Mouse (Mus musculus): ENCODE results near the gene Adam33. TPM values are rescaled to one million over a fixed set of nuclear protein-coding genes. Genes with fewer than 3 reads are reported as not detected.
A peak's percentile ranks its signal among the peaks of the same experiment; 100 is the strongest.
"Not testable (repeated sequence)": the region's sequence is repeated elsewhere in the genome, so short reads cannot be mapped to it uniquely, and the experiment has no call there.

Gene Adam33
- total RNA-seq, 2 experiments from 2014 or later = 2.4 to 3.8 TPM

DNA sequence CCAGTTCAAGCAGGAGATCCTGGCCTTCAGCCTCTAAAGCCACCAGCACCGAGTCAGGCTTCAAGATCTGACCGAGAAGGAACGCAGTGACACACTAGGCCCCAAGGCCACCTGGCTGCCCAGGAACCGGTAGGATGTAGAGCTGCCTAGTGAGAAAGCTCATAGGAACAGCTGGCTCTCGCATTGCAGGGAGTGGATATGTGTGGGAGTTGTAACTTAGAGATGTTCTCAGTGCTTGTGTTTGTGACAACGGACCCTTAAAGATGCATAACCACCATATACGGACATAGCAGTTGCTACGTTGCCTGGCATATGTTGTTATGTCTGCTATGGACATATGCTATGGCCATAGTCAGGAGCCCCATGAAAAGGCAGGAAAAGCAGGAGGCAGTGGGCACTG lies 4.9 kb downstream of the Adam33 start:
- no peak for DNase-seq

DNA sequence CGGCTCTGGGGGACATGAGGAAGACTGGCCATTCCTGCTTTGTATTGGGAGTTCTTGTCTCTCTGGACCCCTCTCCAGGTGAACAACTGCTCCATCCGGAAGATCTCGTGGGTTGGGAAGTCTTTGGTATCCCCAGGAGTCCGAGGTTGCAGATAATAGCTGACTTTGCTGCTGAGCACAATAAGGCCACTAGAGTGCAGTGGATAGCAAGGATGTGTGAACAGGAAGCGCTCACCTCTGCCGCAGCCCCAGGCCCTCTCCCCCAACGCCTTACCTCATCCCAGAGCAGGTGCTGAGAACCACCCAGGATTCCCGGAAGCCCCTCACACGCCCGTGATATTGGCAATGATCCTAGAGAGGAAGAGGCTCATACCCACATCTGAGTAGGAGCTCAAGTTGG lies 7.4 kb downstream of the Adam33 start:
- no peak for DNase-seq

DNA sequence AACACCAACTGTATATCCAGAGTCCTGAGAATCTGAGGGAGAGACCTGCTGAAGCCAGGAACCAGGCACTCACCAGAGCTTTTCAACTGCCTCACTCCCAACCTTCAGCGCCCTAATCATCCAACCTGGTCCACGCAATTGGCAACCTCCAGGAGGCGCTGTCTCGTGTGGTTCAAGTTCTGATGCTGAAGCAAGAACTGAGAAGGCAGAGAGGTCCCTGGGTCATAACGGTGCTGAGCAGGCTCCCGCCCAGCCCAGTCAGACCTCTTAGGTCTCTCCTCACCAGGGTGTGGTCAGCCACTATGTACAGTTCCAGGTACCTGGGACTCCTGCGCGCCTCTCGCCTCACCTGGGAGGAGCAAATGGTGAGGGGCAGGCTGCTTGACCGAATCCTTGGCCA lies 8.0 kb downstream of the Adam33 start:
- DNase-seq = peak; percentile 40 to 59

DNA sequence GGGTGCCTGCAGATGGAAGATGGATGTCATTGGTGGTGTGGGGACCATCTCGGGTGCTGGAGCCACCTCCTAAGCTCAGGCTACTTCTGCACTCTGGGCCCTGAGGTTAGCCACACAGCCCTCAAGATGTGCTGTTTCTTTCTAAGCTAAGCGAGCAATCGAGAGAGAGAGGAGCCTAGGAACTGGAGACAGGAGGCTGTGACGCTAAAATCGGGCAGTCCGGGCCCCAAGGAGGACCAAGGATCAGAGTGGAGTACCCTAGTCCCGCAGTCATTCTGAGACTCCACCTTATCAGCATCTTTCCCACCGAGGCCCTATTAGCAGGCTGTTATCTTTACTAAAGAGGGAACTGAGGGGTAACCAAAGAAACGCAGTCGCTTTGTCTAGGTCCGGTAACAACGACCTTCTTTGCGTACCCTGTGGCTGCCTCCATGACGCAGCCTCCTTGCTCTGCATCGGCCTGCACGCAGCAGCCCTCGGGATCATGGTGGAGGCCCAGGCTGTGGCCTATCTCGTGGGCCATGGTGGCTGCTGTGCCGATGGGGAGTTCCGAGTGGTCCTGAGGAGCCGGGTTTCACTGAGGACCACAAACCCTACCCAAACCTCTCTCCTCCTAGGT lies 8.9 kb downstream of the Adam33 start:
- no peak for DNase-seq

DNA sequence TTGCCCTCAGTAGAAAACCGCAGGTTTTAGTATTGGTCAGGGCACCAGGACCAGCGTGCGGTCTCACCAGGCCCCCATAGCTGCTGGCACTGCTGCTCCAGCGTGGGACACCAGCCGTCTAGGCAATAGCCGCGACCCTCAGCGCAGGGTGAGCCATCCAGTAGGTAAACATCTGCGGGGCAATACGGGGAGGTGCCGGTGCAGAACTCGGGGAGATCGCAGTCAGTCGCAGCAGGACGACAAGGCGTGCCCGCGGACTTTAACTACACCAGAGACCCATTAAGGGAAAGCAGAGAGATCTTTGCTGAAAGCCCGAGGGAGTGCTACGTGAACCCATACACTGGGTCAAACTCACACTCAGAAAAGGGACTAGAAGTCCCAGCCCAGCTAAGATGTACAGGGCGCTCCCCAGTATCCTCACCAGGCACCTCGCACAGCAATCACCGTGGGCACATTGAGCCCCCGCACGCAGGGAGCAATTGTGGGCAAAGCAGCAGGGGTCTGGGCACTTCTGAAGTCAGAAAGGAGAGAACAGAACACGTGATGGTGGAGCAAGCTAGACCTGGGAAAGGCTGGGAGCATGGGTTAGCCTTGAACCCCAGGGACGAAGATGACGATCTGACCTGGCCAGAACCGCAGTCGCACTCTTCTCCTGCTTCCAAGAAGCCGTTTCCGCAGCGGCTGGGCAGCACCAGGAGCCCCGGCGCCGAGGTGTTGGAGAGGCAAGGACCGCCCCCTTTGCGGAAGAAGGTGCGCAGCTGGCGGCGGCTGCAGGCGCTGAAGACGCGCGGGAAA lies 9.6 kb downstream of the Adam33 start:
- peak in 1 of 2 experiments; percentile 13 for DNase-seq

DNA sequence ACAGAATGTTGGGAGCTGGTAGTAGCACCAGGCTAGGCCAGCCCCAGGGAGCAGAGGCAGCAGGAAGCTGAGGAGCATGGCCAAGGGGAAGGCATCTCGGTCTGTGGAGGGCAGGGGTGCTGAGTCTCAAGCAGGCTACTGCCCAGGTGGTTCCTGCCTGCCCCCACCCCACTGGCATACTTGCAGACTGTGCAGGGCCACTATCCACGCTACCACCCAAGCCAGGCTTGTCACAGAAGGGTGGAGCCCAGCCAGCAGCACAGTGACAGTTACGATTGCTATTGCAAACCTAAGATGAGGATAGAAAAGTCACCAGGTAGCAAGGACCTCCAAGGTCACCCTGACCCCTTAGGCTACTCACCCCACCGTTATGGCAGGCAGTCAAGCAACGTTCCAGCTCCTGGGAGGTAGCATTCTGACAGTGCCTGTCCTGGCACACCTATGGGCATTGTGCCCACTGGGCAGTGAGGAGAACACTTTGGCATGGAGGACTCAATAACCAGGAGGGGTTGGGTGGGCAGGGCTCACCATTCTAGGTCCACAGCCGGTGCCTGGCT lies 10.7 kb downstream of the Adam33 start:
- DNase-seq = no peak

DNA sequence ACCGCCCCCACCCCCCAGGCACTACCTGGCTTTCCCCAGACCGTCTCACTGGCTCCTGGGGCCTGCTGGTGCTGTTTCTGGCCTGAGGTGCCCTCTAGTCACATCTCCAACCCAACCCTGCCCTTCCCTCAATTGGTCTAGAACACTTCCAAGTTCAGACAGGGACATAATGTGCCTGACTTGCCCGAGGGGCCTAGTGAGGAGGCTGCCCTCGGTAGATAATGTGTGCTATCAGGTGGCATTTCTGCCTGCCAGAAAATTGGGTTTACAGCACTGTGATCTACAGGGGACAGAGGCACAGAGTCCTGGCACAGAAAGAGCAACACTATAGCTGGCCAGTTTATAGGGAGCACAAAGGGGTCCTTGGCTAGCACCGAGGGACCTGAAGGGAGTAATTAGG lies 11.6 kb downstream of the Adam33 start:
- no peak for DNase-seq

DNA sequence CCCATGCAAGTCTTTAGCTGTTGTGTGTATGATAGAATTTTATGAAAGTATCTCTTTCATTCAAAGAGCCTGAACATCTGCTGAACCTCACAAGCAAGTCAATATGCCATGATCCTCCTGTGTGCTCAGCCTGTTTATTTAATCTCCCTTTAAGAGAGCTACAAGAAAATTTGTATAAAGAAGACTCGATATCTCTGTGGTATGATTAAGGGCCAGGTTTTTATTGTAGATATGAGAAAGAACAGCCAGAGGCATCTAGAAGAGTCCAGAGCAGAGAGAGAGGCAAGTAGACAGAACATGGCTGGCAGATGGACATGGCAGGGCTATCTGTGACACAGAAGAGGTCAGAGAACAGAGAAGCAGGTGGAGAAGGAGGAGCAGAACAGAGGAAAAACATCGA lies 17.6 kb downstream of the Adam33 start:
- DNase-seq = no peak

DNA sequence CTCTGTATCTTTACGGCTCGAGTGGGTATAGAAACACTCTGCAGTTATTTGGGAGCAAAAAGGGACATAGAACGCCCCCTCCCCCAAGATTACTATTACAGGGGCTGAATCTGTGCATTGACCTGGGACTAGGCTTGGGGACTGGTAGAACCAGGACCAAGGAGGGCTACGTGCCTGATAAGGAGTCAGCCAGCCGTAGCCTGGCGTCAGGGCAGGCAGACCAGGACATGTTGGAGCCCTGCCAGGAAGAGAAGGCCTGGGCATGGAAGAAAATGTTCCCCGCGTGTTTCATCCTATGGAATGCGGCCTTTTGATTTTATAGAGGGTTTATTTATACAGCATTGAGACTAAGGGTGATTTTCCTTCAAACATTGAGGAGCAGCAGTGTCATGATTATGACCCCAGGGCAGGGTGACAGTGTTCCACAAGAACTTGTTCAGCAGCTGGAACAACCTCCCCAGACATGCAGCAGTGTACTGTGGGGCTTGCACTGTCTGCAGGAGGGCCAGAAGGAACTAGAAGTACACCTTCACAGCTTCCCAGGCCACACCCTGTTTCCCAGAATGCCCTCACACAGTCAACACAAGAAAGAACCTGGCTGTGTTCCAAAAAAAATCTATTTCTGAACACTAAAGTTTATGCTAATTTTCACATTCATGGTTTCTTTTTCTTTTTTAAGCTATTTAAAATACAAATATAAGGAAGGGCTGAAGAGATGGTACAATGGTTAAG lies 18.5 kb downstream of the Adam33 start:
- no peak for DNase-seq

DNA sequence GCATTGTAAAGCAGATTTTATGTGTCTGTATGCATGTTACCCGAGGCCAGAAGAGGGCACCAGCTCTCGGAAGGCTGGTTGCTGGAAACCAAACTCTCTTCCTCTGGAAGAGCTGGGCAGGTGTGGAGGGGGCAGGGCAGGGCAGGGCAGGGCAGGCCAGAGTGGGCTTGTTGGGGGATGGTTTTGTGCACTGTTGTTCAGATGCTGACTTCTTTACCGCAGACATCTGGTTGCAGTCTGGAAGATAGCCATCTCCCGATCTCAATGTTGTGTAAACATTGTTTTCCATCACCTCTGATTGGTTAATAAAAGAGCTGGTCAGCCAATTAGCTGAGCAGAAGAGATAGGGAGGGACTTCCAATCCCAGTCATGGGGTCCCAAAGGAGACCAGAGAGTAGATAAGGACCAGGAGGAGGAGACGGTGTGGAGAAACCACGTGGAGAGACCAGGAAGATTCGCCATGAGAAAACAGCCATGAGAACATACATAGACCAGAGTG lies 19.2 kb downstream of the Adam33 start:
- DNase-seq = no peak

DNA sequence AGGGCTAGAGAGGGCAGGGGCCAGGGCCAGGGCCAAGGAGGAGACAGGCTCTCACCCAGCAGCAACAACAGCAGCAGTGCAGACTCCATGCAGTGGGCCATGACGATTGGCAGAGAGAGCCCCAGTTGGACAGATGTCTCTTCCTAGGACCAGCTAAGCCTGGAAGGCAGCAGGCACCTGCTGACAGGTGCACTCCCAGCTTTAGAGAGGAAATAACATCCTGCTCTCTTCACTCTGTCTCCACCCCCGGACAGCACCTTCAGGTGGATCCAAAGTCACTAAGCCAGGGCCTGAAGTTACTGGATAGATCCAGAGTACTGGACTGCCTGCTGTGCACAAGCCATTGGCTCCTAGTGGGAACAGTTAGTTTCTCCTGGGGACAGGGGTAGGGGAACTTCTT lies 20.6 kb downstream of the Adam33 start, which contains the start of gene Gfra4:
TSS of gene Gfra4 (minus strand) at position 101 of the 400 bp plus-strand sequence.
- DNase-seq = no peak

DNA sequence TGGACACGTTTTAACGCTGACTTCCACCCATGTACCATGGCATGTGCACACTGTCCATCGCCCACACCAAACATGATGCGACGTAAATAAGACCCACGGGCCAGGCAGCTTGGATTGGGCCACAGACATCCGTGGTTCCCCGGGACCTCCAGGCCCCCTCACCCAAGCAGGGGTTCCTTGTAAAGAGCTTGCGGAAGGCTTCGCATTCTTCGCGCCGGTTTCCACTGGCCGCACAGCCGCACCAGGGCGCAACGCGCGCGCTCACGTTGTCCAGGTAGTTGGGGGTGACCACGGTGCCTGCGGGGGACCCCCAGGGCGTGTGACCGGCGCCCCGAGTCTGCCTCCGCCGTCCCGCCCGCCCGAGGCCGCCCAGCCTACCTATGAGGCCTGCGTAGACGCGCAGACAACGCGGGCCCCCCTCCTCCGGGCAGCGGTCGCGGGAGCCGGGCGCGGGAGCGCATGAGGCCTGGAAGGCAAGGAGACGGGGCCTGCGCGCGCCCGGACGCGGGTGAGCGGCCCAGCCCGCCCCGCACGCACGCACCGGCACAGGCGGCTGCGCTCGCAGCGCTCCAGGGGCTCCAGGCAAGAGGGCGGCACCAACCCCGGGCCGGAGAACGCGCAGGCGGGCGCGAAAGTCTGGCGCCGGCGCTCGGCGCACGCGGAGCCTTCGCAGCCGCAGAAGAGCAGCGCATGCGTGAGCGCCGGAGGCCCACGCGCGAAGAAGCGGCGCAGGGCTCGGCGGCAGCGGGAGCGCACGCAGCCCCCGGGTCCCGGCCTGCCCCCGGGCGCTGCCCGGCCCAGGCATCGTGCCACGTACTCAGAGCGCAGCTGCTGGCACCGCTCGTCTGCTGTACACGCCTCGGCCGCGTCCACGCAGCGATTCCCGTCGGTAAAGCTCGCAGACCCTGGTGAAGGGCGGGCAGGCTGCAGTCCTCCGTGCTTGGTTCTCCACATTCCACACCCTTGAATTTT lies 22.5 kb downstream of the Adam33 start:
- DNase-seq = peak; percentile 28 to 47

DNA sequence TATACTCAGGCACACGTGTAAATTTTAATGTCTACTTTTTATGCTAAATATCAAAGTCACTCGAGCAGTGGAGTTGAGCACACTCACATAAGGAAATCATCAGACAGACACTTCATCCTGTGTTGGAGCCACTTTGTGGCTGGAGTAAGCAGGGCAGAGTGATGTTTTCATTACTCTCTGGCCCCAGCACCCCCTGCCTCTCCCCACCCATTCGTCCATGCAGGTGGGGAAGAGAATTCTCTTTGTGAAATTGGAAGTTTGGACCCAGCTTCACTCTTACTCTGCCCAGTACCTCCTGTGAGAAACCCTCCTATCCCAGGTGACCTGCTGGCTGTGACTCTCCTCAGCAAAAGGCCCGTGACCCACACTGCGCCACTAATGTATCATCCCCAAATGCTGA lies 24.9 kb downstream of the Adam33 start:
- DNase-seq = no peak

DNA sequence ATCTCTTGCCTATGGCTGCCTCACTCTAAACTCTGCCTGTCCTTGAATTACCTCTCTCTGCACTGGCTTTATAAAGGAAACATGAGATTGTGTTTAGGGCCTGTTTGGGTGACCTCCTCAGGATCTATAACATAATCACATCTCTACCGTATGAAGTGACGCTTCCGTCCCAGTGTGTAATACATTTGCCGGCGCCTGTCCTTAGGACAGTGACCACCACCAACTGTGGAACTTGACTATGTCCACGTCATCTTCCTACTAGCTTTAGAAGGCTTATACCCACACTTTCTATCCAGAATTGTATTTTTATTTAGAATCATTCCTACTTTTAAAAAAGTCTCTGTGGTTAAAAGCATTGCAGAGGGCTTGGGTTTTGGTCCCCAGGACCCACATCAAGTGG lies 25.4 kb downstream of the Adam33 start:
- no peak for DNase-seq

DNA sequence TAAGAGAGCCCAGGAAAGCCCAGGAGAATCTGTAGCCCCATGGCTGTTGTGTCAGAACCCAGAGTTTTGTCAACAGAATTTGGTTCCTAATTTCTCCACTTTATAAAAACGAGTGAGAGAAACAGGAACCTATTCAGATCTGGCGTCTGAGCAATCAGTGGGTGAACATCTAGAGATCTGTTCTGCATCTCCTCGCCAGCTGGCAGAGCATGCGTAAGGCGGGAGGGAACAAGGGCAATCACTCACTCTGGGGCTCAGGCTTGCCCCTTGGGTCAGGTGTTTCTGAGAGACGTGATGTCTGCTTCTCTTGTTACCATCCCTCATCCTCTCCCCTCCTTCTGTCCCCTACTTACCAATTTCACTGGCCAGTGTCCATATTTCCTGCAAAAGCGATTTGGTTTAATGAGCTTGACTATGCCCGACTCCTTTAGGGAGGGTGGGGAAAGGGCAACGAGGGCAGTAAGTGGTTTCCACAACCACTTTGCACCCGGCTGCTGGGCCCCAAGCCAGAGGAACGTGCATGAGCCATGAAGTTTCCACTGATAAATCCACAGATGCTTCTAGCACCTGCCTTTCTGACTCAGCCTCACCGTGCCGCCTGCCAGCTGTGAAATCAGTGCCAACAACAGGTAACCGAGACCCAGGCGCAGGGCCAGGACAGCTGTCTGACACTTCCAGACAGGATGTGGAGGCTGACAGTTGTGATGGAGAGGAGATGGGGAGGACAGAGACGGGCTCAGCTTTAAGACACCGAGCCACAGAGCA lies 26.2 kb downstream of the Adam33 start:
- peak; percentile 16 to 30 for DNase-seq

DNA sequence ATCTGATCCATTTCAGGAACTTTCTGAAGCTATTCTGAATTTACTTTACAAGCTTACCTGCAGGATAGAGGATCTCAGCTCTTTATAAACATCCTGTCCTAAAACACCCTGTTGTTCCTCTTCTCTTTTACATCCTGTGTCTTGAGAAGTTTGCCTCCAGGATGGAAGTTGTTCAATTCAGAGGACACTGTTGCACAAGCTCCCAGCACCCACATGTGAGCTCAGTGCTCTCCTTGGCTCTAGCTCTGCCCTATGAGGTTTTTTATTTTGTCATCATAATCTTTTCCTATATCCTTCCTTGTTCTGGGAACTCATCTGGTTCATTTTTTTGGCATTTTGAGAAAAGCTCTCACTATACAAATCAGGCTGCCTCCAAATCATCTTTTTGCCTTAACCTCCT lies 26.9 kb downstream of the Adam33 start:
- DNase-seq = no peak

DNA sequence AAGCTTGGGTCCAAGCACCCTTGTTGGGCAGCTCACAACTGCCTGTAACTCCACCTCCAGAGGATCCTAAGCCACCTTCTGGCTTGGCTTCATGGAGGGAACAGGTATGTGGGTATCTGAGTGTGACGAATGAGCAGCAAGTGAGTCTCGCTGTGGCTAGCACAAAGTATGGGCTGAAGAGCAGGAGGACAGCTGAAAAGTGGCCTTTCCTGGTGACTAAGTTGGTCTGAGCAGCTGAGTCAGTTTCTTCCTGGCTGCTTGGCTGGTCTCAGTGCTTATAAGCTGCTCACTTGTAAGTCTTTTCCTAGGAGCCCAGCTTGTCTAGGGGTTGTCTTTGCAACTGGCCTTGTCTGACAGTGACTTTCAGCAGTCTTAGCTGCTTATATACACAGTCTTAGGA lies 27.3 kb downstream of the Adam33 start:
- no peak for DNase-seq

DNA sequence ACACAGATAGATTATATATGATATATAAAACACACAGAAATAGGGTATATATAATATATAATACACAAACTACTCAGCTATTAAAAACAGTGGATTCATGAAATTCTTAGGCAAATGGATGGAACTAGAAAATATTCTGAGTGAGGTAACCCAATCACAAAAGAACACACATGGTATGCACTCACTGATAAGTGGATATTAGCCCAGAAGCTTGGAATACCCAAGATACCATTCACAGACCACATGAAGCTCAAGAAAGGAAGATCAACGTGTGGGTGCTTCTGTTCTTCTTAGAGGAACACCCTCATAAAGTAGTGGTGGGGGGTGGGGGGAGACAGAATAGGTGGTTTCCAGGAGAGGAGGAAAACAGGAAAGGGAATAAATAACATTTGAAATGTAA lies 32.2 kb downstream of the Adam33 start:
- DNase-seq = not testable (repeated sequence)

DNA sequence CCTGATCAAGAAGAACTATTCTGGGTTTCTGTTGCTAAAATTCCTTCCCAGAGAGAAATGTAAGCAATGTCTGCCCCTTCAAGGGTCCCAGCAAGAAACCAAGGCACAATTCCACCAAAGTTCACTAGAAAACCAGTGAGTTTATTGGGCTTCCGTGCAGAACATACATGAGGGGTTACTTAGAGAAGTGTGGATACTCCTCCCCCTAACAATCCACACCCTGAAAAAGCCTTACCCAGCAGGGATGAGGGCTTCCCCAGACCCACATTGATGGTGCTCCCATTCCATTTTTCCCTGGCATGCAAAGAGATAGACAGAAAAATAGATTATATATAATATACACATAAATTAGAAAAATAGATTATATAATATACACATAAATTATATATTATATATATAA lies 32.6 kb downstream of the Adam33 start:
- no peak for DNase-seq

DNA sequence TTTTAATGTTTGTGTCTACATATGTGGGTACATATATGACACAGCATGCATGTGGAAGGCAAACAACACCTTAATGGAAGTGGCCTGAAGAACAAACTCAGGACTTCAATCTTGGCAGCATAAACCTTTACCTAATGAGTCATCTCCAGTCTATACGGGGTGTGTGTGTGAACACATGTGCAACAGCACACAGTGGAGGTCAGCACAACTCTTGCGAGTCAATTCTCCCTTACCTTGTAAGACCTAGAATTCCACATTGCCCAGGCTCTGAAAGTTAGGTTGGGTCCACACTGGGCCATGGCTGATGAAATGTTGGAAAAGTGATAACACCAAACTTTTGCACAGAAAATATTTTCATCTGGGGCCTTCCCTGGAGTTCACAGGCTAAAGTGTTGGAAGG lies 33.1 kb downstream of the Adam33 start:
- DNase-seq = no peak

Measured in adrenal gland, postnatal 36 days (tissue).